Mouse (Mus musculus) liver, postnatal 0 days (tissue): ENCODE data around the gene Pard3b. TPM values are rescaled to one million over a fixed set of nuclear protein-coding genes. Genes with fewer than 3 reads are reported as not detected.
A peak's percentile ranks its signal among the peaks of the same experiment; 100 is the strongest.

Experiments used
- ATAC-seq: fragments of 200-750 bp; cut with Nextera tagmentation; 2 replicates; pipeline ENCODE4 v1.8.0; 2017; ENCODE audit warnings: mild to moderate bottlenecking, moderate library complexity
- DNase-seq: peaks from one replicate; pipeline ENCODE4 v3.0.0-alpha.2; 2016
- H3K27ac ChIP-seq: fragments of 300-500 bp; sonication (generic); 2 replicates; pipeline ENCODE4 v1.5.1; 2014; ENCODE audit warnings: antibody characterized with exemption, moderate library complexity, mild to moderate bottlenecking, low read depth
- H3K27me3 ChIP-seq: fragments of 300-500 bp; sonication (generic); 2 replicates; pipeline ENCODE4 v1.6.1; 2014; ENCODE audit warnings: low read length, control low read depth, mixed read lengths; ENCODE audit not compliant: insufficient read depth
- H3K36me3 ChIP-seq: fragments of 300-500 bp; sonication (generic); replicated peaks from 2 replicates; pipeline ENCODE4 v1.6.1; 2014; ENCODE audit warnings: mild to moderate bottlenecking, control low read depth, low read length, moderate library complexity, mixed read lengths; ENCODE audit not compliant: insufficient read depth
- H3K4me1 ChIP-seq: fragments of 300-500 bp; sonication (generic); 2 replicates; pipeline ENCODE4 v1.6.1; 2014; ENCODE audit warnings: antibody characterized with exemption, mild to moderate bottlenecking, control low read depth; ENCODE audit not compliant: insufficient read depth
- H3K4me2 ChIP-seq: fragments of 300-500 bp; sonication (generic); 2 replicates; pipeline ENCODE4 v1.6.1; 2014; ENCODE audit warnings: low read depth, mild to moderate bottlenecking, low read length, moderate library complexity, mixed read lengths
- H3K4me3 ChIP-seq: fragments of 300-500 bp; sonication (generic); 2 replicates; pipeline ENCODE4 v1.5.1; 2014; ENCODE audit warnings: low read depth, low read length
- H3K9ac ChIP-seq: fragments of 300-500 bp; sonication (generic); replicated peaks from 2 replicates; pipeline ENCODE4 v1.6.1; 2014; ENCODE audit warnings: mild to moderate bottlenecking, moderate library complexity
- H3K9me3 ChIP-seq: fragments of 300-500 bp; sonication (generic); 2 replicates; pipeline ENCODE4 v1.6.1; 2016; ENCODE audit warnings: mild to moderate bottlenecking, control low read depth, low read length, mixed read lengths
- CTCF ChIP-seq: sonication (generic); IDR thresholded peaks from 2 replicates; pipeline ENCODE4 v1.5.1; 2016; ENCODE audit warnings: antibody characterized with exemption, low read depth
- EP300 ChIP-seq: IDR thresholded peaks from 2 replicates; pipeline ENCODE4 v1.6.1; 2016; ENCODE audit warnings: antibody characterized with exemption, low read depth, mild to moderate bottlenecking
- WGBS: fragments of 180-500 bp; shearing (Covaris S2); extraction: QIAGEN DNeasy Blood & Tissue Kit; methylation state at CpG from one replicate; pipeline ENCODE4 v1.1.7; 2014; ENCODE audit not compliant: insufficient replicate concordance; 5-methylcytosine and 5-hydroxymethylcytosine counted together
- polyA plus RNA-seq: library from polyadenylated mRNA; unstranded; fragments of >200 nt; fragmentation: Nextera tagmentation; extraction: Ambion mirVana; gene quantifications from 2 replicates; pipeline ENCODE4 v1.2.1, GENCODE M21; 2015

The Pard3b gene
- polyA plus RNA-seq, 1 experiment from 2014 or later: 2.8 TPM

DNA sequence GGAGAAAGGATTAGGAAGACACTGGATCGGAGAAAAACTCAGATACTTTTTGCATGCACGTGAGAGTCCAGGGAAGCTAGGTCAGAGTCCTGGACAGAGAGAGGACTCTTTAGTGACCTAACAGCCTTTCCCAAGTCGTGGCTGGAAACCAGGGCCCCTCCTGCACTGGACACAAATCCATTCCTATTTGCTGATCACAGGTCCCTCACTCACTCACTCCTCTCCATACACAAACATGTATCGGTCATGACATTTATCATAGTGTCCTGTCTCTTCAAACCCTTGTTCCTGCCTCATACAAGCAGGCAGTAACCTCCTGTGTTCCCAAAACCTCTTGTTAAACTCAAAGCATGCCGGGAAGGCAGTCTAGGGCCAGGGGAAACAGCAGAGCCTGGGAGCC is 1028.2 kb downstream of the Pard3b start:
- no peak overlapping the region for H3K9ac ChIP-seq
- H3K27ac ChIP-seq: no peak overlapping the region
- no peak overlapping the region for H3K4me3 ChIP-seq
- H3K4me2 ChIP-seq: no peak overlapping the region
- ATAC-seq: no peak
- H3K4me1 ChIP-seq: no peaks in the 10 kb centered on the region
- TF ChIP-seq EP300 (no peak), CTCF (no peak)
- H3K36me3 ChIP-seq: no peaks in the 10 kb centered on the region
- H3K9me3 ChIP-seq: no peaks in the 10 kb centered on the region
- no peak for DNase-seq
- no peaks in the 10 kb centered on the region for H3K27me3 ChIP-seq
- 73% methylated on average over 5 of the region's 5 CpGs for WGBS

DNA sequence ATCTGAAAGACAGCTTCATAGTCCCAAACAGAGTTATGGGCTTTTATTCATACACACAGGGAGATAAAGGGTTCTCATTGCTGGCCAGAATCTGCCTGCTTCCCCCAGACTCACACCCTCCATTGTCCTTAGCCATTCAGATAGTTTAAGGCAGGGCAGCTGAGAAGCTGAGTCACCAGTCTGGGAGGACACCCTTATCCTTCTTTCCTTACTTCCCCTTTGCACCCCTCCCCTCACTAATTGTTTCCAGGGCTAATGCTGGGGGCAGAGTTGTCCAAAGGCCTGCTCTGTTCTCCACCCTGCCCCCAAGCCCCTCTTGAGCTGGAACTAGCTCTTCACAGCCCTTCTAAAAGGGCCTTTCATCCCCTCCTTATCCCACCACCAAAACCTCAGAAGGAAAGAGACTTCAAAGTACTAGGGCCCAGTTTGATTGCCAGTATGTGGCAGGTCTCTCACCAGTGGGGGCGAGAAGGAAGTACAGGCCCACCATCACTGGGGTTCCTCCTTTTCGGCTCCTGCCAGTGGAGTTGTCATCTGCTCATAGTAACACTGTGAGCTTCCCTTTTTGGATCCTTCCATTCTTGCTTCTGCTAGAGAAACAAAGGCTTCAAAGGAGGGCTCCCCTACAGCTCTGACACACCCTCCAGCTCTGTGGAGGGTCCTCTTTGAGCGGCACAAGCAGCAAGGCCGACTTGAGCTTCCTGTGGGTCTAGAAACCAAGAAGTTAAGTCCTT is 1040.2 kb downstream of the Pard3b start:
- H3K4me3 ChIP-seq: no peak overlapping the region
- no peak overlapping the region for H3K9ac ChIP-seq
- H3K9me3 ChIP-seq: no peaks in the 10 kb centered on the region
- no peak for TF ChIP-seq EP300
- TF ChIP-seq CTCF: no peak
- H3K27me3 ChIP-seq: no peaks in the 10 kb centered on the region
- DNase-seq: no peak
- H3K4me2 ChIP-seq: no peak overlapping the region
- peak; percentile 55; the same call in 1 of the 2 replicates for ATAC-seq
- H3K36me3 ChIP-seq: no peaks in the 10 kb centered on the region
- peaks cover 2% of the 10 kb centered on the region; the same call in 1 of the 2 replicates for H3K4me1 ChIP-seq
- peak overlapping the region; percentile 71 for H3K27ac ChIP-seq
- WGBS: 29% methylated on average over 4 of the region's 4 CpGs

DNA sequence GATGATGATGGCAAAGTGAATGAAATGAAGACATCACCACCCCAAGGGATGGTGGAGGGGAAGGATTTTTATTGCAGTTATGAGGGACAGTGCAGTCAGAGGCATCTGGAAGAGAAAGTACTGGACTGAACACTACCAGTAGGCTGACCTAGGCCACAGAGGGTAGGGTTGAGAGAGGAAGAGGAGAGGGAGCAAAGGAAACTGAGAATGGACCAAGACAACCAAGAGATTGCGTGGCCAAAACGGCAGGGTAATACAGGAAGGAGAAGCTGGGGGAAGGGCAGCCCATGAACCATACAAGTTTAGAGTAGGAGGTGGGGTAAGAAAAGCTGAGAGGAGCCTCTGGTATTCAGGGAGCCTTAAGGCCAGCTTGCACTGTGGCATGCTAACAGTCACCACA is 1040.8 kb downstream of the Pard3b start:
- no peak overlapping the region for H3K4me3 ChIP-seq
- H3K27ac ChIP-seq: peak overlapping the region; percentile 71
- TF ChIP-seq EP300 (no peak), CTCF (no peak)
- no peak overlapping the region for H3K9ac ChIP-seq
- peak; percentile 33 for DNase-seq
- ATAC-seq: peak; percentile 67
- H3K36me3 ChIP-seq: no peaks in the 10 kb centered on the region
- no peaks in the 10 kb centered on the region for H3K27me3 ChIP-seq
- H3K4me2 ChIP-seq: 0 out of 2 replicates have a peak overlapping the region, but pooled peaks have one; percentile 4
- H3K4me1 ChIP-seq: peaks cover 2% of the 10 kb centered on the region; the same call in 1 of the 2 replicates
- 44% methylated on average over 2 of the region's 2 CpGs for WGBS
- H3K9me3 ChIP-seq: no peaks in the 10 kb centered on the region

DNA sequence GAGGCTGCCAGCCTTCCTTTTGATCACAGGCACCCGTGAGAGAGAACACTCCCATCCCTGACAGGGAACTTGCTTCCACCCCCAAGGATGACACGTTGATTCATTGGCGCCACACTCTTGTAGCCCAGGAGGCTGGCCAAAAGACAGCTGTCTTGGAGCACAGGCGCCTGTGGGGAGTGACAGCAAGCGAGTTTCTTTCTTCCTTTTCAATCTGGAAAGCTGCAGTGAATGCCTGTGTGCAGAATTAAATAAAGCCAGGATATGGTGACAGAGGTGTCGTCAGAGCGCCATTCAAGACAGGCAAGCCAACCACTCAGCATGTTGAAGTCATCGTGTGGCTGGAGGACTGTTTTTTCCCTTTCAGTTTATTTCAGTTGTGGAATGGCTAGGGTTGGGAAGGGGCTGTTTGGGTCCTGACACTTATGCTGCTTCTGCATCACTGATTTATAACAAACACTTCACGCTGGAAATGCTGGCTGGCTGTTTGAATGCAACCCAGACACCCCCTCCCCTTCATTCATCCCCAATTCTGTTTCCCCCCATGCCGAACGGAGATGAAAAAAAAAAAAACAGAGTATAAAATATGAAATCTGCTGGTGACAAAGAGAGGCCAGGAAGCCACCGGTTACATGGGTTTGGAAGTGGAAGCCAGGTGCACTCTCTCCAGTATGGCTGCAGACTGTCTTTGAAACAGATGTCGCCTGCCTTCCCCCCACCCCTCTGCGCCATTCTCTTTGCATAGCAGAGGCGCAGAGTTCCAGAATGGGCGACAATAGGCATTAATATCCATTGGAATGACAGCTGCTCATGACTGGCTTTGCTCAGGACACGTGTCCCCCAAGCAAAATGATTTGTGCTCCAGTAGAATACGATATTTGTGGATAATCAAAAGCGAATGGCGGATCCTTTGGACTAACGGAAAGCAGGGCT is 1044.1 kb downstream of the Pard3b start:
- 71% methylated on average over 21 of the region's 21 CpGs for WGBS
- Histone ChIP-seq H3K9ac (no peak overlapping the region), H3K4me1 (peaks cover 2% of the 10 kb centered on the region; the same call in 1 of the 2 replicates), H3K4me2 (no peak overlapping the region), H3K4me3 (no peak overlapping the region), H3K27ac (no peak overlapping the region), H3K36me3 (no peaks in the 10 kb centered on the region), H3K9me3 (no peaks in the 10 kb centered on the region), H3K27me3 (no peaks in the 10 kb centered on the region)
- TF ChIP-seq EP300 (no peak), CTCF (no peak)
- ATAC-seq (no peak), DNase-seq (no peak)

DNA sequence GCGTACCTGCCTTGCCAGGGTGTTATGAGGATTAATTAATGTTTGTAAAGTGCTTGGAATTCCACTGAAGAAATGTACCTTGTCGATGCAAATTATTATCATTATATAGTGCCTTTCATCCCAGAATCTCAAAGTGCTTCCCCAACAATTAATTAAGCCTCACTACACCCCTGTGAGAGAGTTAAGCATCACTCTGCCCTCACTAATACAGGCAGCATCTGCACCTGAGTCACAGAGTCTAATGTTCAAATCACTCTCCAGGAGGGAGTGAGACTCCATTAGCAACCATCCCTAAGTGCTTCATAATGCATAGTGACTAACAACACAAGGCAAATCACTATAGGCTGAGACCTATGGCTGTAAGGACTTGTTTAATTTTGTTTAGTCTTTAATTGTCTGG is 1044.9 kb downstream of the Pard3b start:
- Histone ChIP-seq H3K4me1 (peaks cover 2% of the 10 kb centered on the region; the same call in 1 of the 2 replicates), H3K4me2 (no peak overlapping the region), H3K36me3 (no peaks in the 10 kb centered on the region), H3K9ac (no peak overlapping the region), H3K4me3 (no peak overlapping the region), H3K27me3 (no peaks in the 10 kb centered on the region), H3K27ac (no peak overlapping the region), H3K9me3 (no peaks in the 10 kb centered on the region)
- 68% methylated on average over 2 of the region's 2 CpGs for WGBS
- TF ChIP-seq CTCF (no peak), EP300 (no peak)
- DNase-seq: no peak
- no peak for ATAC-seq

DNA sequence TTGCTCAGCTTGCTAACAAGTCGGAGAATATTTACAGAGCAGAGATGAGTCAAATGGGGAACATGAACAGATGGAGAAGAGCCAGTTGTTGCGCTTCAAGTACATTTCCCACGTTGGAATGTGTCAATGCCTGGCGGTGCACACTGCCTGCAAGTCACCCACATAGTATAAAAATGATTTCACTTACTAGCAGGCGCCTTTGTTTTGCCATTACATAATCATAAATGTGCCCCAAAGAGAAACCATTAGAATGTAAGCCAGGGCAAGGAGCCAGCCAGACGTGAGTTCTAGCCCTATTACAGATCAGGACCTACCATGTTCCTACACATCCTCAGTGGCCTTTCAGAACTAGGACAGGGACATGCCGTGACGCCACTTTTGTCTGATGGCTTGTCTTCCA is 1048.9 kb downstream of the Pard3b start:
- no peak overlapping the region for H3K9ac ChIP-seq
- no peaks in the 10 kb centered on the region for H3K4me1 ChIP-seq
- H3K4me3 ChIP-seq: no peak overlapping the region
- H3K27me3 ChIP-seq: no peaks in the 10 kb centered on the region
- no peak for DNase-seq
- no peak overlapping the region for H3K27ac ChIP-seq
- TF ChIP-seq EP300: no peak
- no peak for TF ChIP-seq CTCF
- no peaks in the 10 kb centered on the region for H3K9me3 ChIP-seq
- no peaks in the 10 kb centered on the region for H3K36me3 ChIP-seq
- WGBS: 75% methylated on average over 8 of the region's 8 CpGs
- no peak overlapping the region for H3K4me2 ChIP-seq
- no peak for ATAC-seq
